ENCODE assay signal across 10 mouse cellular contexts in genomic region chr5:135672980-135673379, GRCm38 (mm10). TPM values are rescaled to one million over a fixed set of nuclear protein-coding genes. Genes with fewer than 3 reads are reported as not detected.
DNase-seq lines count a peak whose midpoint lies in the region; ATAC-seq and TF ChIP-seq lines count a peak whose summit lies in the region.
"Had no signal": no experiment of that assay in that cellular context is flagged by ENCODE, and none has a peak within 500 bp of the region (broad histone marks: within the 10 kb centered on the region; RNA-seq: fewer than 3 reads in every experiment).

No protein-coding gene starts in this region.

- H3K9me3 ChIP-seq in liver, postnatal 0 days (ENCODE audit: low read length) = no peaks in the 10 kb centered on the region
- no peaks in the 10 kb centered on the region for H3K9me3 ChIP-seq in liver, embryonic 12.5 days (replicated peaks)
- H3K9me3 ChIP-seq: G1E had no signal

- TF ChIP-seq EP300 in liver, postnatal 0 days (IDR thresholded peaks at IDR 0.05; ENCODE audit: low read depth) = no peak

- TF ChIP-seq CTCF in liver, postnatal 0 days (IDR thresholded peaks at IDR 0.05; ENCODE audit: low read depth) = no peak
- no peak for TF ChIP-seq CTCF in left cerebral cortex, adult 2 months (IDR thresholded peaks at IDR 0.05)

- H3K27ac ChIP-seq in liver, postnatal 0 days (ENCODE audit: low read depth) = peak overlapping the region; percentile 90
- no peak overlapping the region for H3K27ac ChIP-seq in liver, embryonic 12.5 days
- no peak overlapping the region for H3K27ac ChIP-seq in left cerebral cortex, adult 2 months

- H3K4me3 ChIP-seq in liver, postnatal 0 days (ENCODE audit: low read depth, low read length) = no peak overlapping the region
- no peak overlapping the region for H3K4me3 ChIP-seq in liver, embryonic 12.5 days
- H3K4me3 ChIP-seq in left cerebral cortex, adult 2 months = no peak overlapping the region

- no peaks in the 10 kb centered on the region for H3K36me3 ChIP-seq in liver, postnatal 0 days (replicated peaks; ENCODE audit: insufficient read depth, low read length)
- no peaks in the 10 kb centered on the region for H3K36me3 ChIP-seq in liver, embryonic 12.5 days
- H3K36me3 ChIP-seq: G1E had no signal

- peaks cover 20% of the 10 kb centered on the region for H3K4me1 ChIP-seq in liver, postnatal 0 days (ENCODE audit: insufficient read depth)
- peaks cover 29% of the 10 kb centered on the region for H3K4me1 ChIP-seq in liver, embryonic 12.5 days

- no peak for ATAC-seq in liver, postnatal 0 days
- ATAC-seq in liver, embryonic 12.5 days = no peak

- H3K27me3 ChIP-seq in liver, postnatal 0 days (ENCODE audit: insufficient read depth, low read length) = no peaks in the 10 kb centered on the region
- peaks cover 9% of the 10 kb centered on the region; the same call in 1 of the 2 replicates for H3K27me3 ChIP-seq in liver, embryonic 12.5 days (replicated peaks)

- H3K9ac ChIP-seq in liver, postnatal 0 days (replicated peaks) = no peak overlapping the region; the same call in 1 of the 2 replicates
- H3K9ac ChIP-seq in liver, embryonic 12.5 days = no peak overlapping the region
- H3K9ac ChIP-seq: lung, embryonic 14.5 days had no signal

- intact Hi-C loops in gastrocnemius, postnatal 14 days (cut with DNase I; ENCODE audit: low total_unique reads) = no loop called here
- intact Hi-C loops in heart, postnatal 14 days (cut with DNase I) = no loop called here
- intact Hi-C loops in left cerebral cortex, adult 2 months (cut with DNase I) = no loop called here

- no peak overlapping the region for H3K4me2 ChIP-seq in liver, postnatal 0 days (ENCODE audit: low read depth, low read length)
- no peak overlapping the region for H3K4me2 ChIP-seq in liver, embryonic 12.5 days
- H3K4me2 ChIP-seq: lung, embryonic 14.5 days had no signal

- DNase-seq in liver, postnatal 0 days = no peak
- peak; percentile 38 for DNase-seq in gastrocnemius, postnatal 14 days
- peak; percentile 68 to 77 for DNase-seq in heart, postnatal 14 days
- peak; percentile 62 for DNase-seq in lung, postnatal 36 days
- DNase-seq in left cerebral cortex, adult 2 months (ENCODE audit: extremely low spot score in 1 of 2, low spot score in 2 of 2) = no peak
- DNase-seq in cerebellum, postnatal 25 days = no peak
- DNase-seq: cerebellum, postnatal 14 days; lung, embryonic 14.5 days had no signal

- WGBS in liver, postnatal 0 days (ENCODE audit: insufficient replicate concordance) = 69% methylated on average over 5 of the region's 5 CpGs
- WGBS in liver, embryonic 12.5 days (ENCODE audit: insufficient replicate concordance) = 59% methylated on average over 5 of the region's 5 CpGs

RNA-seq across cellular contexts. Expression of gene Por, which starts 3.1 kb away (rescaled TPM):
- 302 and 303 TPM in 2 replicates for polyA plus RNA-seq in liver, postnatal 0 days (2015; fragmentation: Nextera tagmentation; extraction: Ambion mirVana)
- polyA plus RNA-seq in liver, embryonic 12.5 days (2016; fragmentation: Nextera tagmentation; extraction: Ambion mirVana) = 34.7 and 36.6 TPM in 2 replicates
- total RNA-seq in gastrocnemius, postnatal 14 days (2021) = 10 to 100 TPM; 18.7 to 19.4 TPM
- total RNA-seq in heart, postnatal 14 days (2021) = 10 to 100 TPM; 56.2 to 57.7 TPM
- total RNA-seq in left cerebral cortex, adult 2 months (2021) = 10 to 100 TPM; 86.0 to 93.6 TPM

RNA-seq across cellular contexts. Expression of gene Rhbdd2, which starts 40.6 kb away (rescaled TPM):
- polyA plus RNA-seq in liver, postnatal 0 days (2015; fragmentation: Nextera tagmentation; extraction: Ambion mirVana) = 22.6 and 28.3 TPM in 2 replicates
- polyA plus RNA-seq in liver, embryonic 12.5 days (2016; fragmentation: Nextera tagmentation; extraction: Ambion mirVana) = 15.8 and 17.3 TPM in 2 replicates
- 10 to 100 TPM in 1 of 2 experiments, 1 to 10 TPM in 1; 9.4 to 10.8 TPM for total RNA-seq in gastrocnemius, postnatal 14 days (2021)
- total RNA-seq in heart, postnatal 14 days (2021) = 10 to 100 TPM; 13.8 to 16.9 TPM
- total RNA-seq in left cerebral cortex, adult 2 months (2021) = 10 to 100 TPM; 84.3 to 85.9 TPM

Comparison
In these comparisons a context has a peak if more than half of its experiments do, and no peak if none do; other contexts are left out.
1. DNase-seq: peak in gastrocnemius, postnatal 14 days (single experiment), heart, postnatal 14 days (2 of 2) and lung, postnatal 36 days (single experiment); none in liver, postnatal 0 days (single experiment), left cerebral cortex, adult 2 months (0 of 2) and cerebellum, postnatal 25 days (0 of 2).
2. RNA of gene Rhbdd2, which starts 40.6 kb away (total RNA-seq): 84.3 to 85.9 TPM in left cerebral cortex, adult 2 months; 13.8 to 16.9 TPM in heart, postnatal 14 days and 9.4 to 10.8 TPM in gastrocnemius, postnatal 14 days; every median in the first group is over 4 times any median in the second.